Mouse (Mus musculus) liver, embryonic 16.5 days (tissue): ENCODE results near the gene Acbd3. TPM values are rescaled to one million over a fixed set of nuclear protein-coding genes. Genes with fewer than 3 reads are reported as not detected.

Source experiments
- ATAC-seq: fragments of 200-750 bp; cut with Nextera tagmentation; 2 replicates; pipeline ENCODE4 v1.8.0; 2017; ENCODE audit warnings: low read depth, mild to moderate bottlenecking, moderate number of reproducible peaks, moderate library complexity
- H3K27ac ChIP-seq: fragments of 300-500 bp; sonication (generic); 2 replicates; pipeline ENCODE4 v1.5.1; 2014; ENCODE audit warnings: mild to moderate bottlenecking, low read length
- H3K27me3 ChIP-seq: fragments of 300-500 bp; sonication (generic); 2 replicates; pipeline ENCODE4 v1.6.1; 2014; ENCODE audit warnings: low read depth, low read length, mixed read lengths; ENCODE audit not compliant: control insufficient read depth, insufficient read depth
- H3K36me3 ChIP-seq: fragments of 300-500 bp; sonication (generic); 2 replicates; pipeline ENCODE4 v1.6.1; 2014; ENCODE audit warnings: mild to moderate bottlenecking; ENCODE audit not compliant: control insufficient read depth, insufficient read depth
- H3K4me1 ChIP-seq: fragments of 300-500 bp; sonication (generic); 2 replicates; pipeline ENCODE4 v1.6.1; 2014; ENCODE audit warnings: low read depth, low read length, mixed read lengths; ENCODE audit not compliant: control insufficient read depth
- H3K4me2 ChIP-seq: fragments of 300-500 bp; sonication (generic); 2 replicates; pipeline ENCODE4 v1.6.1; 2014; ENCODE audit warnings: low read depth, low read length, mixed read lengths
- H3K4me3 ChIP-seq: fragments of 300-500 bp; sonication (generic); 2 replicates; pipeline ENCODE4 v1.5.1; 2014; ENCODE audit warnings: low read depth, mild to moderate bottlenecking, low read length
- H3K9ac ChIP-seq: fragments of 300-500 bp; sonication (generic); 2 replicates; pipeline ENCODE4 v1.6.1; 2014; ENCODE audit warnings: low read depth, low read length
- H3K9me3 ChIP-seq: fragments of 300-500 bp; sonication (generic); replicated peaks from 2 replicates; pipeline ENCODE4 v1.6.1; 2016; ENCODE audit warnings: low read length; ENCODE audit not compliant: control insufficient read depth
- WGBS: fragments of 180-500 bp; shearing (Covaris S2); extraction: QIAGEN DNeasy Blood & Tissue Kit; methylation state at CpG from one replicate; pipeline ENCODE4 v1.1.7; 2014; ENCODE audit not compliant: insufficient replicate concordance; 5-methylcytosine and 5-hydroxymethylcytosine counted together
- polyA plus RNA-seq: library from polyadenylated mRNA; unstranded; fragments of >200 nt; fragmentation: Nextera tagmentation; extraction: Ambion mirVana; gene quantifications from 2 replicates; pipeline ENCODE4 v1.2.1, GENCODE M21; 2015

Gene Acbd3
- polyA plus RNA-seq, 1 experiment from 2014 or later, result 8.1 TPM

GRCm38 (mm10) chr1:180801466-180801994 is 75.7 kb downstream of the Acbd3 start:
- no peak for ATAC-seq
- Histone ChIP-seq H3K4me1 (peaks cover 8% of the 10 kb centered on the region), H3K27me3 (no peaks in the 10 kb centered on the region), H3K9ac (no peak overlapping the region), H3K36me3 (peaks cover 63% of the 10 kb centered on the region), H3K4me2 (no peak overlapping the region), H3K9me3 (peaks cover 2% of the 10 kb centered on the region; the same call in 1 of the 2 replicates), H3K4me3 (no peak overlapping the region), H3K27ac (no peak overlapping the region)
- WGBS, result 78% methylated on average over 3 of the region's 3 CpGs

Other genes starting within 250 kb of the Acbd3 start
- not detected in 2 replicates for gene Stum, start 242.5 kb upstream of the Acbd3 start, polyA plus RNA-seq
- 51.3 and 52.0 TPM in 2 replicates for gene Parp1, start 157.1 kb upstream of the Acbd3 start, polyA plus RNA-seq
- 9.5 and 11.4 TPM in 2 replicates for gene Lin9, start 84.9 kb upstream of the Acbd3 start, polyA plus RNA-seq
- 0.18 and 0.27 TPM in 2 replicates for gene Mixl1, start 29.0 kb upstream of the Acbd3 start, polyA plus RNA-seq
- 2,020 and 2,074 TPM in 2 replicates for gene H3f3a, start 87.9 kb downstream of the Acbd3 start, polyA plus RNA-seq
- gene Sde2, start 125.1 kb downstream of the Acbd3 start, polyA plus RNA-seq, result 20.9 and 21.5 TPM in 2 replicates
- not detected in 2 replicates for gene Lefty2, start 167.1 kb downstream of the Acbd3 start, polyA plus RNA-seq
- 81.2 and 83.4 TPM in 2 replicates for gene Pycr2, start 178.2 kb downstream of the Acbd3 start, polyA plus RNA-seq
- gene Lefty1, start 209.0 kb downstream of the Acbd3 start, polyA plus RNA-seq, result 3.5 and 3.6 TPM in 2 replicates
- gene Tmem63a, start 216.3 kb downstream of the Acbd3 start, polyA plus RNA-seq, result 8.9 and 10.9 TPM in 2 replicates